Mouse (Mus musculus): ENCODE results near the gene Gm20708.
"Not testable (repeated sequence)": the region's sequence is repeated elsewhere in the genome, so short reads cannot be mapped to it uniquely, and the experiment has no call there.

The Gm20708 gene

GRCm38 (mm10) chr11:117829671-117830215 lies 20.3 kb downstream of the Gm20708 start:
- in situ Hi-C loops (cut with MboI, MseI), result no loop called here

GRCm38 (mm10) chr11:117830401-117830800 lies 20.9 kb downstream of the Gm20708 start:
- in situ Hi-C loops (cut with MboI, MseI), result no loop called here

- in situ Hi-C loops (cut with MboI, MseI), result no loop called here
Observed at GRCm38 (mm10) chr11:117832086-117832969, 22.9 kb downstream of the Gm20708 start.

GRCm38 (mm10) chr11:117833509-117833908 lies 24.0 kb downstream of the Gm20708 start:
- in situ Hi-C loops (cut with MboI, MseI), result not testable (repeated sequence)

GRCm38 (mm10) chr11:117834086-117834485 lies 24.6 kb downstream of the Gm20708 start:
- in situ Hi-C loops (cut with MboI, MseI), result no loop called here

- in situ Hi-C loops (cut with MboI, MseI), result no loop called here
Observed at GRCm38 (mm10) chr11:117836306-117836705, 26.8 kb downstream of the Gm20708 start.

GRCm38 (mm10) chr11:117838572-117838971 lies 29.1 kb downstream of the Gm20708 start:
- in situ Hi-C loops (cut with MboI, MseI), result no loop called here

- in situ Hi-C loops (cut with MboI, MseI), result no loop called here
Observed at GRCm38 (mm10) chr11:117839021-117839420, 29.6 kb downstream of the Gm20708 start.

- in situ Hi-C loops (cut with MboI, MseI), result loop anchor here (5.0 kb wide), 1 partner anchor 36 kb away; no protein-coding TSS in a partner anchor
Observed at GRCm38 (mm10) chr11:117840910-117841309, 31.4 kb downstream of the Gm20708 start.

GRCm38 (mm10) chr11:117843434-117843833 lies 34.0 kb downstream of the Gm20708 start:
- in situ Hi-C loops (cut with MboI, MseI), result loop anchor here (5.0 kb wide), 1 partner anchor 34 kb away; no protein-coding TSS in a partner anchor

GRCm38 (mm10) chr11:117844997-117845396 lies 35.5 kb downstream of the Gm20708 start:
- in situ Hi-C loops (cut with MboI, MseI), result loop anchor here (5.0 kb wide), 1 partner anchor 32 kb away; no protein-coding TSS in a partner anchor

- in situ Hi-C loops (cut with MboI, MseI), result no loop called here
Observed at GRCm38 (mm10) chr11:117845651-117846050, 36.2 kb downstream of the Gm20708 start.

- in situ Hi-C loops (cut with MboI, MseI), result no loop called here
Observed at GRCm38 (mm10) chr11:117846640-117847039, 37.2 kb downstream of the Gm20708 start.

GRCm38 (mm10) chr11:117847593-117848215 lies 38.2 kb downstream of the Gm20708 start:
- in situ Hi-C loops (cut with MboI, MseI), result no loop called here

GRCm38 (mm10) chr11:117848271-117848984 lies 39.0 kb downstream of the Gm20708 start:
- in situ Hi-C loops (cut with MboI, MseI), result no loop called here

- in situ Hi-C loops (cut with MboI, MseI), result no loop called here
Observed at GRCm38 (mm10) chr11:117848985-117849671, 39.7 kb downstream of the Gm20708 start, which contains the start of gene Birc5. TSS of gene Birc5 (plus strand) at chr11:117849251.

- in situ Hi-C loops (cut with MboI, MseI), result no loop called here
Observed at GRCm38 (mm10) chr11:117852875-117853274, 43.4 kb downstream of the Gm20708 start.

GRCm38 (mm10) chr11:117854241-117854640 lies 44.8 kb downstream of the Gm20708 start:
- in situ Hi-C loops (cut with MboI, MseI), result no loop called here

- in situ Hi-C loops (cut with MboI, MseI), result no loop called here
Observed at GRCm38 (mm10) chr11:117855360-117855759, 45.9 kb downstream of the Gm20708 start.

GRCm38 (mm10) chr11:117855975-117856374 lies 46.5 kb downstream of the Gm20708 start:
- in situ Hi-C loops (cut with MboI, MseI), result no loop called here

GRCm38 (mm10) chr11:117857462-117857861 lies 48.0 kb downstream of the Gm20708 start:
- in situ Hi-C loops (cut with MboI, MseI), result no loop called here

Measured in T-helper 2 cell (primary cell).